In the genomic region with DNA sequence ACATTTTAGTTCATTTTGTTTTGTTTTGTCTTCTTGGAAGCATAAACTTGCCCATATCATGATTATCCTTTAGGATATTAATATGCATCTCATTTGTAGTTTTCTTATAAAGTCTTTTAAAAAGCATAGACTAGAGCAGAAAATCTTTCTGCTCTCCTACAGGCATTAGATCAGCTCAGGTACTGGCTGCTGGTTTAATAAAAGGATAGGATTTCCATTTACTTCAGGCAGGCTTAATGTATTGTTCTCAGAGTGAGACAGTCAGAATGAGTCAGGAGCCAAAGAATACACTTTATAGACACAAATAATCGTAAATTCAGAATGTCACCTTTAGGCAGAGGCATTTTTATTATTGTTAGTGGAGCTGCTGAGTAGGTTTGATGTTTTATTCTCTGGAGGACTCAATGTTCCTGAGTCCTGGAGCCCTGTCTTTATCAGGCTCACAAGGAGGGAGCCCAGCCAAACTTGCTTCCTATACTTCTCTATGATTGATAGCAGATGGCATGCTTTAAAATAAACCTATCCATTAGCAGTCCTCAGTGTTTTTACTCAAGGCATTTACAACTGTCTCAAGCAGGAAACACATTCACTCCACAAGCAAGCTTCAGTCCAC, we compare ENCODE assay signal across 21 mouse cellular contexts.
DNase-seq lines count a peak whose midpoint lies in the region; ATAC-seq and TF ChIP-seq lines count a peak whose summit lies in the region.
"Had no signal": no experiment of that assay in that cellular context is flagged by ENCODE, and none has a peak within 500 bp of the region (broad histone marks: within the 10 kb centered on the region; RNA-seq: fewer than 3 reads in every experiment).

No protein-coding gene starts in this region.

- H3K4me3 ChIP-seq in kidney, embryonic 15.5 days (replicated peaks), result no peak overlapping the region
- H3K4me3 ChIP-seq in kidney, adult 2 months (ENCODE audit: insufficient read depth, low read depth, low read length), result no peak overlapping the region
- no peak overlapping the region for H3K4me3 ChIP-seq in midbrain, postnatal 0 days (ENCODE audit: low read depth, low read length)
- H3K4me3 ChIP-seq in midbrain, embryonic 11.5 days (ENCODE audit: low read depth, low read length), result no peak overlapping the region
- no peak overlapping the region for H3K4me3 ChIP-seq in liver, postnatal 0 days (ENCODE audit: low read depth, low read length)
- H3K4me3 ChIP-seq: embryonic facial prominence, embryonic 15.5 days; hindbrain, embryonic 13.5 days; neural tube, embryonic 13.5 days had no signal

- TF ChIP-seq EP300 in liver, postnatal 0 days (IDR thresholded peaks at IDR 0.05; ENCODE audit: low read depth), result no peak

- peaks cover 9% of the 10 kb centered on the region; the same call in 1 of the 2 replicates for H3K4me1 ChIP-seq in kidney, embryonic 15.5 days
- H3K4me1 ChIP-seq in kidney, adult 2 months (ENCODE audit: control insufficient read depth, insufficient read depth, low read length), result no peaks in the 10 kb centered on the region
- H3K4me1 ChIP-seq in midbrain, postnatal 0 days (ENCODE audit: insufficient read depth, low read length), result no peaks in the 10 kb centered on the region
- H3K4me1 ChIP-seq in midbrain, embryonic 11.5 days (ENCODE audit: control insufficient read depth, insufficient read depth, low read length), result no peaks in the 10 kb centered on the region
- H3K4me1 ChIP-seq in liver, postnatal 0 days (ENCODE audit: insufficient read depth), result no peaks in the 10 kb centered on the region

- no peak overlapping the region for H3K9ac ChIP-seq in kidney, embryonic 15.5 days
- no peak overlapping the region for H3K9ac ChIP-seq in midbrain, postnatal 0 days (replicated peaks; ENCODE audit: low read length, poor library complexity, severe bottlenecking)
- no peak overlapping the region for H3K9ac ChIP-seq in midbrain, embryonic 11.5 days (ENCODE audit: low read length)
- no peak overlapping the region for H3K9ac ChIP-seq in liver, postnatal 0 days (replicated peaks)
- H3K9ac ChIP-seq: embryonic facial prominence, embryonic 15.5 days; hindbrain, embryonic 13.5 days; liver, embryonic 14.5 days; neural tube, embryonic 13.5 days had no signal

- H3K4me2 ChIP-seq in kidney, embryonic 15.5 days, result no peak overlapping the region
- no peak overlapping the region for H3K4me2 ChIP-seq in midbrain, postnatal 0 days (ENCODE audit: low read depth, low read length, poor library complexity, severe bottlenecking)
- H3K4me2 ChIP-seq in midbrain, embryonic 11.5 days, result no peak overlapping the region
- no peak overlapping the region for H3K4me2 ChIP-seq in liver, postnatal 0 days (ENCODE audit: low read depth, low read length)
- H3K4me2 ChIP-seq: embryonic facial prominence, embryonic 15.5 days; heart, embryonic 11.5 days; hindbrain, embryonic 13.5 days; neural tube, embryonic 13.5 days had no signal

- H3K27ac ChIP-seq in kidney, embryonic 15.5 days, result no peak overlapping the region
- no peak overlapping the region for H3K27ac ChIP-seq in kidney, adult 2 months (ENCODE audit: insufficient read depth, low read depth, low read length)
- no peak overlapping the region for H3K27ac ChIP-seq in midbrain, postnatal 0 days (ENCODE audit: low read depth, low read length)
- no peak overlapping the region for H3K27ac ChIP-seq in midbrain, embryonic 11.5 days (ENCODE audit: low read depth, low read length)
- H3K27ac ChIP-seq in liver, postnatal 0 days (ENCODE audit: low read depth), result no peak overlapping the region
- H3K27ac ChIP-seq: embryonic facial prominence, embryonic 15.5 days; hindbrain, embryonic 13.5 days; liver, embryonic 14.5 days; neural tube, embryonic 13.5 days; stomach, postnatal 0 days had no signal

- TF ChIP-seq CTCF in kidney, adult 2 months (conservative IDR thresholded peaks at IDR 0.05; ENCODE audit: insufficient read depth, insufficient read length, low read depth, low read length), result no peak
- no peak for TF ChIP-seq CTCF in midbrain, postnatal 0 days (IDR thresholded peaks at IDR 0.05)
- no peak for TF ChIP-seq CTCF in liver, postnatal 0 days (IDR thresholded peaks at IDR 0.05; ENCODE audit: low read depth)

- H3K9me3 ChIP-seq in kidney, embryonic 15.5 days (replicated peaks), result no peaks in the 10 kb centered on the region
- H3K9me3 ChIP-seq in midbrain, postnatal 0 days (ENCODE audit: low read length), result no peaks in the 10 kb centered on the region
- no peaks in the 10 kb centered on the region for H3K9me3 ChIP-seq in midbrain, embryonic 11.5 days (ENCODE audit: control insufficient read depth, low read length)
- no peaks in the 10 kb centered on the region for H3K9me3 ChIP-seq in liver, postnatal 0 days (ENCODE audit: low read length)
- H3K9me3 ChIP-seq: embryonic facial prominence, embryonic 15.5 days; G1E; hindbrain, embryonic 13.5 days; neural tube, embryonic 13.5 days had no signal

- 30% methylated on average over 1 of the region's 1 CpGs for WGBS in kidney, embryonic 15.5 days
- 44% methylated on average over 1 of the region's 1 CpGs for WGBS in kidney, adult 2 months
- 45% methylated on average over 1 of the region's 1 CpGs for WGBS in midbrain, postnatal 0 days
- 74% methylated on average over 1 of the region's 1 CpGs for WGBS in midbrain, embryonic 11.5 days
- 62% methylated on average over 1 of the region's 1 CpGs for WGBS in liver, postnatal 0 days (ENCODE audit: insufficient replicate concordance)

- no peaks in the 10 kb centered on the region for H3K27me3 ChIP-seq in kidney, embryonic 15.5 days
- H3K27me3 ChIP-seq in kidney, adult 2 months (replicated peaks; ENCODE audit: control insufficient read depth, insufficient read depth, low read length), result no peaks in the 10 kb centered on the region
- no peaks in the 10 kb centered on the region for H3K27me3 ChIP-seq in midbrain, postnatal 0 days (ENCODE audit: insufficient read depth, low read length)
- H3K27me3 ChIP-seq in midbrain, embryonic 11.5 days (ENCODE audit: control insufficient read depth, insufficient read depth, low read length), result no peaks in the 10 kb centered on the region
- no peaks in the 10 kb centered on the region for H3K27me3 ChIP-seq in liver, postnatal 0 days (ENCODE audit: insufficient read depth, low read length)
- H3K27me3 ChIP-seq: embryonic facial prominence, embryonic 15.5 days; hindbrain, embryonic 13.5 days; neural tube, embryonic 13.5 days had no signal

- no peaks in the 10 kb centered on the region for H3K36me3 ChIP-seq in kidney, embryonic 15.5 days
- no peaks in the 10 kb centered on the region for H3K36me3 ChIP-seq in kidney, adult 2 months (ENCODE audit: control insufficient read depth, insufficient read depth, low read length)
- no peaks in the 10 kb centered on the region for H3K36me3 ChIP-seq in midbrain, postnatal 0 days (ENCODE audit: insufficient read depth, low read length)
- H3K36me3 ChIP-seq in midbrain, embryonic 11.5 days (ENCODE audit: control insufficient read depth, insufficient read depth, low read length), result no peaks in the 10 kb centered on the region
- no peaks in the 10 kb centered on the region for H3K36me3 ChIP-seq in liver, postnatal 0 days (replicated peaks; ENCODE audit: insufficient read depth, low read length)
- H3K36me3 ChIP-seq: embryonic facial prominence, embryonic 15.5 days; G1E; hindbrain, embryonic 13.5 days; neural tube, embryonic 13.5 days had no signal

- TF ChIP-seq POLR2A in kidney, adult 2 months (IDR thresholded peaks at IDR 0.05; ENCODE audit: low read depth, low read length), result no peak

- ATAC-seq in kidney, embryonic 15.5 days (replicated peaks; ENCODE audit: low FRiP score), result peak; percentile 60; the same call in 1 of the 2 replicates
- no peak for ATAC-seq in midbrain, postnatal 0 days (ENCODE audit: low FRiP score)
- ATAC-seq in midbrain, embryonic 11.5 days (ENCODE audit: low FRiP score), result no peak
- ATAC-seq in liver, postnatal 0 days, result no peak
- ATAC-seq: intestine, embryonic 16.5 days had no signal

- DNase-seq in kidney, adult 2 months, result no peak
- DNase-seq in midbrain, postnatal 0 days (ENCODE audit: low spot score), result peak; percentile 5
- DNase-seq in midbrain, embryonic 11.5 days (ENCODE audit: low spot score, missing footprints), result no peak
- DNase-seq in embryo, embryonic 11 days, result peak; percentile 37
- peak; percentile 12 for DNase-seq in mesoderm, embryonic 11.5 days (ENCODE audit: low read depth, low spot score)
- no peak for DNase-seq in liver, postnatal 0 days
- DNase-seq: cerebellum, adult 11 months; heart, postnatal 14 days; kidney, postnatal 25 days; layer of hippocampus, postnatal 36 days; right cerebral cortex, postnatal 14 days; thymus, postnatal 14 days had no signal

Comparison
In these comparisons a context has a peak if more than half of its experiments do, and no peak if none do; other contexts are left out.
1. DNase-seq: peak in midbrain, postnatal 0 days (single experiment), embryo, embryonic 11 days (single experiment) and mesoderm, embryonic 11.5 days (single experiment); none in kidney, adult 2 months (single experiment), midbrain, embryonic 11.5 days (single experiment) and liver, postnatal 0 days (single experiment).